In genomic region chr10:3398051-3398450, GRCm38 (mm10) we compare ENCODE assay signal across 17 mouse cellular contexts. TPM values are rescaled to one million over a fixed set of nuclear protein-coding genes. Genes with fewer than 3 reads are reported as not detected.
DNase-seq lines count a peak whose midpoint lies in the region; ATAC-seq and TF ChIP-seq lines count a peak whose summit lies in the region.
"Had no signal": no experiment of that assay in that cellular context is flagged by ENCODE, and none has a peak within 500 bp of the region (broad histone marks: within the 10 kb centered on the region; RNA-seq: fewer than 3 reads in every experiment).

No protein-coding gene starts in this region.

- no peak for TF ChIP-seq CTCF in forebrain, postnatal 0 days (IDR thresholded peaks at IDR 0.05; ENCODE audit: low read depth)
- TF ChIP-seq CTCF in midbrain, postnatal 0 days (IDR thresholded peaks at IDR 0.05), result no peak
- no peak for TF ChIP-seq CTCF in lung, adult 2 months (IDR thresholded peaks at IDR 0.05; ENCODE audit: insufficient read depth, low read length)

- 70% methylated on average over 5 of the region's 5 CpGs for WGBS in forebrain, postnatal 0 days
- 90% methylated on average over 5 of the region's 5 CpGs for WGBS in forebrain, embryonic 12.5 days
- 80% methylated on average over 5 of the region's 5 CpGs for WGBS in heart, embryonic 16.5 days
- 64% methylated on average over 5 of the region's 5 CpGs for WGBS in midbrain, postnatal 0 days
- 84% methylated on average over 5 of the region's 5 CpGs for WGBS in lung, adult 2 months

- H3K36me3 ChIP-seq in forebrain, postnatal 0 days (ENCODE audit: insufficient read depth), result no peaks in the 10 kb centered on the region
- H3K36me3 ChIP-seq in forebrain, embryonic 12.5 days (replicated peaks), result no peaks in the 10 kb centered on the region
- H3K36me3 ChIP-seq in heart, embryonic 16.5 days (ENCODE audit: control insufficient read depth, insufficient read depth), result no peaks in the 10 kb centered on the region
- H3K36me3 ChIP-seq in midbrain, postnatal 0 days (ENCODE audit: insufficient read depth, low read length), result no peaks in the 10 kb centered on the region
- H3K36me3 ChIP-seq: embryonic facial prominence, embryonic 13.5 days had no signal

- no peaks in the 10 kb centered on the region for H3K9me3 ChIP-seq in forebrain, postnatal 0 days (ENCODE audit: low read length)
- no peaks in the 10 kb centered on the region for H3K9me3 ChIP-seq in forebrain, embryonic 12.5 days
- no peaks in the 10 kb centered on the region for H3K9me3 ChIP-seq in heart, embryonic 16.5 days (replicated peaks; ENCODE audit: control insufficient read depth, low read length)
- no peaks in the 10 kb centered on the region for H3K9me3 ChIP-seq in midbrain, postnatal 0 days (ENCODE audit: low read length)
- H3K9me3 ChIP-seq: embryonic facial prominence, embryonic 13.5 days had no signal

- no peak for DNase-seq in forebrain, postnatal 0 days
- no peak for DNase-seq in heart, postnatal 14 days
- peak; percentile 45 to 76 for DNase-seq in left cerebral cortex, postnatal 25 days (ENCODE audit: low spot score in 2 of 2)
- DNase-seq in left cerebral cortex, postnatal 36 days (ENCODE audit: low spot score in 2 of 2), result no peak
- DNase-seq in midbrain, postnatal 0 days (ENCODE audit: low spot score), result no peak
- no peak for DNase-seq in lung, adult 2 months
- DNase-seq: adrenal gland, postnatal 10 days; cerebellum, adult 8-10 months; lung, postnatal 14 days had no signal

- H3K4me2 ChIP-seq in forebrain, postnatal 0 days (ENCODE audit: low read depth), result no peak overlapping the region
- no peak overlapping the region for H3K4me2 ChIP-seq in forebrain, embryonic 12.5 days
- peak overlapping the region; percentile 23; the same call in 1 of the 2 replicates for H3K4me2 ChIP-seq in heart, embryonic 16.5 days (ENCODE audit: low read depth, low read length)
- no peak overlapping the region for H3K4me2 ChIP-seq in midbrain, postnatal 0 days (ENCODE audit: low read depth, low read length, poor library complexity, severe bottlenecking)
- H3K4me2 ChIP-seq: embryonic facial prominence, embryonic 13.5 days had no signal

- intact Hi-C loops in heart, postnatal 14 days (cut with DNase I), result loop anchor here (5.0 kb wide), 1 partner anchor 61 kb away; no protein-coding TSS in a partner anchor
- intact Hi-C loops in left cerebral cortex, postnatal 25 days (cut with DNase I), result no loop called here
- intact Hi-C loops in left cerebral cortex, postnatal 36 days (cut with DNase I), result no loop called here

- H3K4me3 ChIP-seq in forebrain, postnatal 0 days (ENCODE audit: low read depth, low read length), result no peak overlapping the region
- no peak overlapping the region for H3K4me3 ChIP-seq in forebrain, embryonic 12.5 days (replicated peaks)
- H3K4me3 ChIP-seq in heart, embryonic 16.5 days (ENCODE audit: low read length), result no peak overlapping the region
- no peak overlapping the region for H3K4me3 ChIP-seq in midbrain, postnatal 0 days (ENCODE audit: low read depth, low read length)
- no peak overlapping the region for H3K4me3 ChIP-seq in lung, adult 2 months (replicated peaks; ENCODE audit: extremely low read depth, low read depth, low read length)
- H3K4me3 ChIP-seq: embryonic facial prominence, embryonic 13.5 days had no signal

- H3K27ac ChIP-seq in forebrain, postnatal 0 days (ENCODE audit: low read depth, low read length), result peak overlapping the region; percentile 35; the same call in 1 of the 2 replicates
- H3K27ac ChIP-seq in forebrain, embryonic 12.5 days, result no peak overlapping the region
- H3K27ac ChIP-seq in heart, embryonic 16.5 days (ENCODE audit: low read length), result peak overlapping the region; percentile 59
- H3K27ac ChIP-seq in midbrain, postnatal 0 days (ENCODE audit: low read depth, low read length), result peak overlapping the region; percentile 21
- H3K27ac ChIP-seq: embryonic facial prominence, embryonic 13.5 days; kidney, postnatal 0 days; liver, embryonic 14.5 days had no signal

- no peak for TF ChIP-seq POLR2A in lung, adult 2 months (IDR thresholded peaks at IDR 0.05; ENCODE audit: borderline replicate concordance, extremely low read depth, low read depth, low read length)

- ATAC-seq in forebrain, postnatal 0 days, result no peak
- ATAC-seq in forebrain, embryonic 12.5 days (ENCODE audit: low FRiP score), result no peak
- no peak for ATAC-seq in heart, embryonic 16.5 days (replicated peaks; ENCODE audit: extremely low read depth, insufficient read depth, low FRiP score)
- no peak for ATAC-seq in midbrain, postnatal 0 days (ENCODE audit: low FRiP score)
- ATAC-seq: intestine, embryonic 16.5 days had no signal

- H3K9ac ChIP-seq in forebrain, postnatal 0 days, result no peak overlapping the region
- H3K9ac ChIP-seq in forebrain, embryonic 12.5 days, result no peak overlapping the region
- 0 out of 2 replicates have a peak overlapping the region, but pooled peaks have one; percentile 38 for H3K9ac ChIP-seq in heart, embryonic 16.5 days (ENCODE audit: low read length)
- H3K9ac ChIP-seq in midbrain, postnatal 0 days (replicated peaks; ENCODE audit: low read length, poor library complexity, severe bottlenecking), result no peak overlapping the region
- H3K9ac ChIP-seq: embryonic facial prominence, embryonic 13.5 days; liver, embryonic 14.5 days had no signal

- no peaks in the 10 kb centered on the region for H3K27me3 ChIP-seq in forebrain, postnatal 0 days (ENCODE audit: insufficient read depth, low read length)
- no peaks in the 10 kb centered on the region for H3K27me3 ChIP-seq in forebrain, embryonic 12.5 days
- no peaks in the 10 kb centered on the region for H3K27me3 ChIP-seq in heart, embryonic 16.5 days (ENCODE audit: control insufficient read depth, insufficient read depth, low read length)
- H3K27me3 ChIP-seq in midbrain, postnatal 0 days (ENCODE audit: insufficient read depth, low read length), result no peaks in the 10 kb centered on the region
- H3K27me3 ChIP-seq: embryonic facial prominence, embryonic 13.5 days had no signal

- 0 out of 2 replicates have a peak, but pooled peaks cover 8% of the 10 kb centered on the region for H3K4me1 ChIP-seq in forebrain, postnatal 0 days (ENCODE audit: insufficient read depth)
- H3K4me1 ChIP-seq in forebrain, embryonic 12.5 days, result no peaks in the 10 kb centered on the region
- H3K4me1 ChIP-seq in heart, embryonic 16.5 days (ENCODE audit: control insufficient read depth, insufficient read depth, low read length), result peaks cover 63% of the 10 kb centered on the region
- H3K4me1 ChIP-seq in midbrain, postnatal 0 days (ENCODE audit: insufficient read depth, low read length), result peaks cover 3% of the 10 kb centered on the region; the same call in 1 of the 2 replicates
- no peaks in the 10 kb centered on the region; the same call in 1 of the 2 replicates for H3K4me1 ChIP-seq in lung, adult 2 months (ENCODE audit: control insufficient read depth, insufficient read depth, low read length)
- H3K4me1 ChIP-seq: embryonic facial prominence, embryonic 13.5 days had no signal

RNA-seq across cellular contexts. Expression of gene Ppp1r14c, which starts 32.2 kb away (rescaled TPM):
- 81.4 and 85.8 TPM in 2 replicates for total RNA-seq in forebrain, postnatal 0 days (2014; rRNA removed)
- 96.8 and 101 TPM in 2 replicates for polyA plus RNA-seq in forebrain, postnatal 0 days (2015; fragmentation: Nextera tagmentation; extraction: Ambion mirVana)
- polyA plus RNA-seq in forebrain, embryonic 12.5 days (2016; fragmentation: Nextera tagmentation; extraction: Ambion mirVana), result 7.4 and 8.0 TPM in 2 replicates
- 287 and 302 TPM in 2 replicates for polyA plus RNA-seq in heart, embryonic 16.5 days (2015; fragmentation: Nextera tagmentation; extraction: Ambion mirVana)
- total RNA-seq in heart, postnatal 14 days (2021), result 100 to 1,000 TPM; 246 to 292 TPM
- 10 to 100 TPM; 19.8 to 20.5 TPM for total RNA-seq in left cerebral cortex, postnatal 25 days (2021)
- 10 to 100 TPM; 14.6 to 16.0 TPM for total RNA-seq in left cerebral cortex, postnatal 36 days (2021)
- 62.1 and 66.5 TPM in 2 replicates for total RNA-seq in midbrain, postnatal 0 days (2014; rRNA removed)
- 70.3 and 72.1 TPM in 2 replicates for polyA plus RNA-seq in midbrain, postnatal 0 days (2015; fragmentation: Nextera tagmentation; extraction: Ambion mirVana)
- polyA plus RNA-seq in lung, adult 2 months (2012; rRNA removed), result 25.2 and 36.1 TPM in 2 replicates
- total RNA-seq: granulocyte monocyte progenitor cell, adult 5-6 weeks; megakaryocyte-erythroid progenitor cell, adult 5-6 weeks had no signal

Comparison
In these comparisons a context has a peak if more than half of its experiments do, and no peak if none do; other contexts are left out.
1. DNase-seq: peak in left cerebral cortex, postnatal 25 days (2 of 2); none in forebrain, postnatal 0 days (single experiment), heart, postnatal 14 days (0 of 2), left cerebral cortex, postnatal 36 days (0 of 2), midbrain, postnatal 0 days (single experiment) and lung, adult 2 months (single experiment).